In genomic region chr12:83502190-83502589, GRCm38 (mm10) we compare ENCODE assay signal across 8 mouse cellular contexts. TPM values are rescaled to one million over a fixed set of nuclear protein-coding genes. Genes with fewer than 3 reads are reported as not detected.
DNase-seq lines count a peak whose midpoint lies in the region; ATAC-seq and TF ChIP-seq lines count a peak whose summit lies in the region.

No protein-coding gene starts in this region.

- 5% methylated on average over 9 of the region's 9 CpGs for WGBS in midbrain, embryonic 10.5 days
- WGBS in midbrain, embryonic 15.5 days, result 8% methylated on average over 9 of the region's 9 CpGs
- WGBS in midbrain, embryonic 13.5 days, result 7% methylated on average over 9 of the region's 9 CpGs

- H3K4me1 ChIP-seq in midbrain, embryonic 10.5 days, result no peaks in the 10 kb centered on the region
- H3K4me1 ChIP-seq in midbrain, embryonic 15.5 days, result 0 out of 2 replicates have a peak, but pooled peaks cover 2% of the 10 kb centered on the region
- H3K4me1 ChIP-seq in cortical plate, adult 2 months (ENCODE audit: control insufficient read depth, insufficient read depth, low read length), result no peaks in the 10 kb centered on the region
- H3K4me1 ChIP-seq in midbrain, embryonic 13.5 days (replicated peaks), result no peaks in the 10 kb centered on the region

- no peak overlapping the region for H3K4me3 ChIP-seq in midbrain, embryonic 10.5 days
- no peak overlapping the region for H3K4me3 ChIP-seq in midbrain, embryonic 15.5 days
- no peak overlapping the region for H3K4me3 ChIP-seq in cortical plate, adult 2 months (ENCODE audit: insufficient read depth, low read length)
- H3K4me3 ChIP-seq in midbrain, embryonic 13.5 days (replicated peaks), result no peak overlapping the region

- no peak overlapping the region for H3K4me2 ChIP-seq in midbrain, embryonic 15.5 days
- H3K4me2 ChIP-seq in midbrain, embryonic 13.5 days (replicated peaks), result no peak overlapping the region

- intact Hi-C loops in heart, postnatal 14 days (cut with DNase I), result loop anchor here (1.0 to 5.0 kb wide), 3 partner anchors 135 to 388 kb away; no protein-coding TSS in a partner anchor
- intact Hi-C loops in left cerebral cortex, postnatal 14 days (cut with DNase I), result loop anchor here (1.0 kb wide), 1 partner anchor 388 kb away; no protein-coding TSS in a partner anchor

- no peak overlapping the region for H3K27ac ChIP-seq in midbrain, embryonic 10.5 days (replicated peaks)
- no peak overlapping the region for H3K27ac ChIP-seq in midbrain, embryonic 15.5 days
- no peak overlapping the region for H3K27ac ChIP-seq in cortical plate, adult 2 months (ENCODE audit: insufficient read depth, low read length)
- H3K27ac ChIP-seq in midbrain, embryonic 13.5 days, result no peak overlapping the region

- H3K27me3 ChIP-seq in midbrain, embryonic 10.5 days (ENCODE audit: low read depth, poor library complexity, severe bottlenecking), result peaks cover 11% of the 10 kb centered on the region; the same call in 1 of the 2 replicates
- no peaks in the 10 kb centered on the region for H3K27me3 ChIP-seq in midbrain, embryonic 15.5 days (replicated peaks)
- H3K27me3 ChIP-seq in midbrain, embryonic 13.5 days, result no peaks in the 10 kb centered on the region; the same call in 1 of the 2 replicates

- ATAC-seq in midbrain, embryonic 15.5 days (replicated peaks), result no peak
- ATAC-seq in midbrain, embryonic 13.5 days, result 0 out of 2 replicates have a peak, but pooled peaks have one; percentile 27

- H3K9me3 ChIP-seq in midbrain, embryonic 10.5 days (replicated peaks), result no peaks in the 10 kb centered on the region
- no peaks in the 10 kb centered on the region for H3K9me3 ChIP-seq in midbrain, embryonic 15.5 days
- no peaks in the 10 kb centered on the region for H3K9me3 ChIP-seq in midbrain, embryonic 13.5 days

- no peak overlapping the region for H3K9ac ChIP-seq in midbrain, embryonic 15.5 days
- no peak overlapping the region for H3K9ac ChIP-seq in midbrain, embryonic 13.5 days (replicated peaks)

- peak; percentile 81 for TF ChIP-seq CTCF in cortical plate, adult 2 months (IDR thresholded peaks at IDR 0.05; ENCODE audit: extremely low read depth, insufficient read depth, low read length)

- no peaks in the 10 kb centered on the region for H3K36me3 ChIP-seq in midbrain, embryonic 10.5 days
- H3K36me3 ChIP-seq in midbrain, embryonic 15.5 days (replicated peaks), result no peaks in the 10 kb centered on the region
- no peaks in the 10 kb centered on the region for H3K36me3 ChIP-seq in midbrain, embryonic 13.5 days

- peak; percentile 51 for DNase-seq in midbrain, embryonic 10.5 days (ENCODE audit: low spot score)
- peak; percentile 89 for DNase-seq in NIH3T3 (ENCODE audit: low read depth)
- DNase-seq in heart, postnatal 14 days, result peak; percentile 60 to 77
- peak; percentile 82 for DNase-seq in left cerebral cortex, postnatal 14 days (ENCODE audit: low spot score in 2 of 2)
- peak; percentile 49 for DNase-seq in thymus, postnatal 4 days

- TF ChIP-seq POLR2A in cortical plate, adult 2 months (IDR thresholded peaks at IDR 0.05; ENCODE audit: extremely low read depth, insufficient read depth, low read length), result no peak

RNA-seq across cellular contexts. Expression of gene Dpf3, which starts 14.7 kb away (rescaled TPM):
- 6.4 and 9.5 TPM in 2 replicates for polyA plus RNA-seq in midbrain, embryonic 10.5 days (2016; fragmentation: Nextera tagmentation; extraction: Ambion mirVana)
- polyA plus RNA-seq in midbrain, embryonic 15.5 days (2015; fragmentation: Nextera tagmentation; extraction: Ambion mirVana), result 25.0 and 26.9 TPM in 2 replicates
- polyA plus RNA-seq in cortical plate, adult 2 months (2012; rRNA removed), result 3.8 and 5.8 TPM in 2 replicates
- total RNA-seq in heart, postnatal 14 days (2021), result 10 to 100 TPM; 20.7 to 26.0 TPM
- total RNA-seq in left cerebral cortex, postnatal 14 days (2021), result 1 to 10 TPM; 6.7 to 7.5 TPM
- 25.2 and 26.9 TPM in 2 replicates for polyA plus RNA-seq in midbrain, embryonic 13.5 days (2015; fragmentation: Nextera tagmentation; extraction: Ambion mirVana)

RNA-seq across cellular contexts. Expression of gene Dcaf4, which starts 18.1 kb away (rescaled TPM):
- polyA plus RNA-seq in midbrain, embryonic 10.5 days (2016; fragmentation: Nextera tagmentation; extraction: Ambion mirVana), result 23.6 and 23.8 TPM in 2 replicates
- polyA plus RNA-seq in midbrain, embryonic 15.5 days (2015; fragmentation: Nextera tagmentation; extraction: Ambion mirVana), result 45.8 and 51.4 TPM in 2 replicates
- 32.1 and 33.7 TPM in 2 replicates for polyA plus RNA-seq in cortical plate, adult 2 months (2012; rRNA removed)
- total RNA-seq in heart, postnatal 14 days (2021), result 10 to 100 TPM; 15.7 to 18.3 TPM
- total RNA-seq in left cerebral cortex, postnatal 14 days (2021), result 10 to 100 TPM; 25.8 to 28.9 TPM
- polyA plus RNA-seq in midbrain, embryonic 13.5 days (2015; fragmentation: Nextera tagmentation; extraction: Ambion mirVana), result 38.0 and 39.0 TPM in 2 replicates
